Mouse (Mus musculus): ENCODE measurements around the gene Mypn. TPM values are rescaled to one million over a fixed set of nuclear protein-coding genes. Genes with fewer than 3 reads are reported as not detected.
A peak's percentile ranks its signal among the peaks of the same experiment; 100 is the strongest.

The Mypn gene
- total RNA-seq (2015) = not detected in 2 replicates
- total RNA-seq (2017) = not detected in 2 replicates

- ATAC-seq (replicated peaks; ENCODE audit: poor library complexity) = no peak
These were observed at the start of gene Mypn for GRCm38 (mm10) chr10:63203728-63204127. Gene Mypn, minus strand, starts transcription at chr10:63203952.

- no peak for ATAC-seq (replicated peaks; ENCODE audit: poor library complexity)
These were observed 44.7 kb upstream of the Mypn start for GRCm38 (mm10) chr10:63248421-63248820.

GRCm38 (mm10) chr10:63247457-63247856 is 43.7 kb upstream of the Mypn start:
- ATAC-seq (replicated peaks; ENCODE audit: poor library complexity) = peak; percentile 51

GRCm38 (mm10) chr10:63245846-63246245 is 42.1 kb upstream of the Mypn start:
- ATAC-seq (replicated peaks; ENCODE audit: poor library complexity) = no peak

GRCm38 (mm10) chr10:63244746-63245145 is 41.0 kb upstream of the Mypn start:
- ATAC-seq (replicated peaks; ENCODE audit: poor library complexity) = peak; percentile 45

GRCm38 (mm10) chr10:63244055-63244671 is 40.4 kb upstream of the Mypn start:
- peak; percentile 29; the same call in 1 of the 2 replicates for ATAC-seq (replicated peaks; ENCODE audit: poor library complexity)

GRCm38 (mm10) chr10:63243493-63244054 is 39.8 kb upstream of the Mypn start, which contains the start of gene Herc4:
Gene Herc4, plus strand, starts transcription at chr10:63243810.
- ATAC-seq (replicated peaks; ENCODE audit: poor library complexity) = peak; percentile 90

GRCm38 (mm10) chr10:63242798-63243435 is 39.2 kb upstream of the Mypn start:
- no peak for ATAC-seq (replicated peaks; ENCODE audit: poor library complexity)

GRCm38 (mm10) chr10:63240868-63241271 is 37.1 kb upstream of the Mypn start:
- ATAC-seq (replicated peaks; ENCODE audit: poor library complexity) = no peak

GRCm38 (mm10) chr10:63239848-63240247 is 36.1 kb upstream of the Mypn start:
- ATAC-seq (replicated peaks; ENCODE audit: poor library complexity) = no peak

- ATAC-seq (replicated peaks; ENCODE audit: poor library complexity) = no peak
These were observed 34.3 kb upstream of the Mypn start for GRCm38 (mm10) chr10:63238090-63238489.

GRCm38 (mm10) chr10:63237206-63237605 is 33.5 kb upstream of the Mypn start:
- no peak for ATAC-seq (replicated peaks; ENCODE audit: poor library complexity)

GRCm38 (mm10) chr10:63236663-63237062 is 32.9 kb upstream of the Mypn start:
- ATAC-seq (replicated peaks; ENCODE audit: poor library complexity) = no peak

- ATAC-seq (replicated peaks; ENCODE audit: poor library complexity) = peak; percentile 50
These were observed 32.1 kb upstream of the Mypn start for GRCm38 (mm10) chr10:63235889-63236288.

GRCm38 (mm10) chr10:63234133-63234532 is 30.4 kb upstream of the Mypn start:
- ATAC-seq (replicated peaks; ENCODE audit: poor library complexity) = no peak

- ATAC-seq (replicated peaks; ENCODE audit: poor library complexity) = no peak
These were observed 27.9 kb upstream of the Mypn start for GRCm38 (mm10) chr10:63231630-63232029.

- ATAC-seq (replicated peaks; ENCODE audit: poor library complexity) = no peak
These were observed 27.1 kb upstream of the Mypn start for GRCm38 (mm10) chr10:63230854-63231253.

GRCm38 (mm10) chr10:63230266-63230665 is 26.5 kb upstream of the Mypn start:
- ATAC-seq (replicated peaks; ENCODE audit: poor library complexity) = no peak

GRCm38 (mm10) chr10:63224341-63224740 is 20.6 kb upstream of the Mypn start:
- ATAC-seq (replicated peaks; ENCODE audit: poor library complexity) = no peak

GRCm38 (mm10) chr10:63221081-63221783 is 17.5 kb upstream of the Mypn start:
- ATAC-seq (replicated peaks; ENCODE audit: poor library complexity) = no peak

- ATAC-seq (replicated peaks; ENCODE audit: poor library complexity) = no peak
These were observed 5.1 kb upstream of the Mypn start for GRCm38 (mm10) chr10:63208871-63209270.

GRCm38 (mm10) chr10:63203002-63203401 is 750 bp downstream of the Mypn start:
- no peak for ATAC-seq (replicated peaks; ENCODE audit: poor library complexity)

Data from megakaryocyte progenitor cell, adult 5-6 weeks (primary cell).